Mouse (Mus musculus): ENCODE data around the gene Zfp106.
"Not testable (repeated sequence)": the region's sequence is repeated elsewhere in the genome, so short reads cannot be mapped to it uniquely, and the experiment has no call there.

The Zfp106 gene

GRCm38 (mm10) chr2:120563235-120563990 is at the start of gene Zfp106:
Gene Zfp106 (minus strand): TSS chr2:120563843.
- peak; percentile 87 to 89 for DNase-seq (ENCODE audit: low spot score in 2 of 2)

- DNase-seq (ENCODE audit: low spot score in 2 of 2): peak; percentile 83 to 89
Measured at GRCm38 (mm10) chr2:120608830-120609723, 45.4 kb upstream of the Zfp106 start, which contains the start of the genes Haus2 and Lrrc57. Gene Haus2 (plus strand): TSS chr2:120609383. Gene Lrrc57 (minus strand): TSS chr2:120609520.

GRCm38 (mm10) chr2:120606021-120606690 is 42.5 kb upstream of the Zfp106 start:
- peak in 1 of 2 experiments; percentile 6 for DNase-seq (ENCODE audit: low spot score in 2 of 2)

- DNase-seq (ENCODE audit: low spot score in 2 of 2): no peak
Measured at GRCm38 (mm10) chr2:120599506-120599905, 35.9 kb upstream of the Zfp106 start.

- no peak for DNase-seq (ENCODE audit: low spot score in 2 of 2)
Measured at GRCm38 (mm10) chr2:120597734-120598133, 34.1 kb upstream of the Zfp106 start.

GRCm38 (mm10) chr2:120592227-120592626 is 28.6 kb upstream of the Zfp106 start:
- no peak for DNase-seq (ENCODE audit: low spot score in 2 of 2)

GRCm38 (mm10) chr2:120589759-120590158 is 26.1 kb upstream of the Zfp106 start:
- DNase-seq (ENCODE audit: low spot score in 2 of 2): no peak

GRCm38 (mm10) chr2:120578286-120578685 is 14.6 kb upstream of the Zfp106 start:
- peak in 1 of 2 experiments; percentile 22 for DNase-seq (ENCODE audit: low spot score in 2 of 2)

- no peak for DNase-seq (ENCODE audit: low spot score in 2 of 2)
Measured at GRCm38 (mm10) chr2:120577799-120578198, 14.2 kb upstream of the Zfp106 start.

- DNase-seq (ENCODE audit: low spot score in 2 of 2): peak in 1 of 2 experiments; percentile 3
Measured at GRCm38 (mm10) chr2:120575978-120576377, 12.3 kb upstream of the Zfp106 start.

- no peak for DNase-seq (ENCODE audit: low spot score in 2 of 2)
Measured at GRCm38 (mm10) chr2:120575121-120575520, 11.5 kb upstream of the Zfp106 start.

GRCm38 (mm10) chr2:120572161-120572560 is 8.5 kb upstream of the Zfp106 start:
- not testable (repeated sequence) for DNase-seq (ENCODE audit: low spot score in 2 of 2)

GRCm38 (mm10) chr2:120571081-120571480 is 7.4 kb upstream of the Zfp106 start:
- DNase-seq (ENCODE audit: low spot score in 2 of 2): no peak

- DNase-seq (ENCODE audit: low spot score in 2 of 2): no peak
Measured at GRCm38 (mm10) chr2:120567798-120568320, 4.2 kb upstream of the Zfp106 start.

- DNase-seq (ENCODE audit: low spot score in 2 of 2): peak; percentile 89
Measured at GRCm38 (mm10) chr2:120566886-120567797, 3.5 kb upstream of the Zfp106 start, which contains the start of gene Snap23. Gene Snap23 (plus strand): TSS chr2:120567671.

GRCm38 (mm10) chr2:120565363-120565762 is 1.7 kb upstream of the Zfp106 start:
- DNase-seq (ENCODE audit: low spot score in 2 of 2): no peak

- DNase-seq (ENCODE audit: low spot score in 2 of 2): not testable (repeated sequence)
Measured at GRCm38 (mm10) chr2:120564548-120565188, 1.0 kb upstream of the Zfp106 start.

- peak in 1 of 2 experiments; percentile 13 for DNase-seq (ENCODE audit: low spot score in 2 of 2)
Measured at GRCm38 (mm10) chr2:120562859-120563234, 796 bp downstream of the Zfp106 start.

GRCm38 (mm10) chr2:120561524-120561923 is 2.1 kb downstream of the Zfp106 start:
- no peak for DNase-seq (ENCODE audit: low spot score in 2 of 2)

- no peak for DNase-seq (ENCODE audit: low spot score in 2 of 2)
Measured at GRCm38 (mm10) chr2:120558813-120559212, 4.8 kb downstream of the Zfp106 start.
